Mouse (Mus musculus): Measurements from ENCODE around the gene Gpr137.
A peak's percentile ranks its signal among the peaks of the same experiment; 100 is the strongest.

Gpr137 gene

DNA sequence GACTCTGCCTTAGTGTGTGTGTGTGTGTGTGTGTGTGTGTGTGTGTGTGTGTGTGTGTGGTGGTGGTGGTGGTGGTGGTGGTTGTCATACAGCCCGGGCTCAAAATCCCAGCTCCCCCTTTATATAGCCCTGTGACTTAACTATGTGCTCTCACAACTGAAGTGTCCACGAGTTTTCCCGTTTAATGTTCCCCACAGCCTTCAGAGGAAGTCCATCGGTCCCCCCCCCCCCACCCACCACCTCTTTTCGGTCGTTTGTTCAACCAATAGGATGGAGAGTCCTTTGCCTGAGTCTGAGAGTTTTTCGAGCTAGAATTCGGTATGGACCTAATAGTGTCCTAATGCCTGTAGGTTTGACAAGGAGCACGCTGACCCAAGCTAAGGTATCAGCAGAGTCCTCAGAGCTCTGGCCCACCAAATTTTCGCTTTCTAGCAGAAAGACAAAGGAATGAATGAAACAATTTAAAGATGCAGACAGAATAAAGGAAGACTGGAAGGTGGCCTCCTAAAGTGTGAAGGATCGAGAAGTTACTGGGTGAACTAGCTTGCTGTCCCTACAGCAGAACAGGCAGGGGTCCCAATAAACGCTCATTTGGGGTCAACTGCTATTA is 31.4 kb upstream of the Gpr137 start:
- no peak for DNase-seq (ENCODE audit: low spot score)

GRCm38 (mm10) chr19:6972247-6972917 is 30.1 kb upstream of the Gpr137 start:
- no peak for DNase-seq (ENCODE audit: low spot score)

DNA sequence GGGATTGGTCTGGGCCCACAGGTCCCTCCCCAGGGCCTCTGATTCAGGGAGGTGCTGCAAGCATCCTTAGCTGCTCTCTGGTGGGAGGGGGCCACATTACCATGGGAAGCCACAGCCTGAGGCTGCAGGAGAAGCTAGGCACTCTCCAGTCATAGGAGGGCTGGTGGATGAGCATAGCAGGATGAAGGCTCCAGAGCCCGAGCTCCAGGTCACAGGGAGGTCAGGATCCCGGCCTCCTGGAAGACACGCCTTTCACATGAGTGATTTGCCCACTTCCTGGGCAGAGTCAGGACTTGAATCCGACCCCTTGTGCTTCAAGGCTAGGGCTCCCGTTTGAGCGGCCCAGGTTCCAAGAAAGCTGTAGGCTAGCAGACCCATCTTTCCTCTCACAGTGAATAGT is 29.4 kb upstream of the Gpr137 start:
- DNase-seq (ENCODE audit: low spot score): no peak

DNA sequence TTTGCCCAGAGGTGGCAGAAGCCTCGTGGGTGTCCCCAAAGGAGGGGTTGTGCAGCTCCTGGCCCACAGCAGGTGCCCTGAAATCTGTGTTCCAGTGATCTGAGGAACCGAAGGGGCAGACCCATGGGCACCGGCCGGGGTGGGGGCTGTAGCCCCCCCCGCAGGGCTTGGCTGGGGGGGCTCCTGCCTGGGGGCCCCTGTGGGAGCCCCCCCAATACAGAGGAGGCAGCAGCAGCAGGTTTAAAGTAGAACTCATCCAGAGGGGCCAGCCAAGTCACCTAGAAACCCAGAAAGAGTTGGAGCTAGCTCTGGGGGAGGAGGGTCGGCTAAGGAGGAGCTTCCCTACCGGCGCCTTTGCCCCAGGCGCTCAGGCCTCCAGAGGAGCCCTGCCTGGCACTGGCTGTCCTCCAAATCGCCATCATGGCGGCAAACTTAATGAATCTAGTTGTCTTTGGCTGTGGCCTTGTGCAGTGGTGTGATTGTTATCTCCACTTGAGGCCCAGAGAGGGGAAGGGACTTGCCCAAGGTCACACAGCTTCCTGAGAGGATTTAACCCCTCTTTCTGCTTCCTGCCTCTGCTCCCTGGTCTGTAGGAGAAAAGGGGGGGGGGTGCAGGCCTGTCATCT is 28.3 kb upstream of the Gpr137 start:
- no peak for DNase-seq (ENCODE audit: low spot score)

GRCm38 (mm10) chr19:6969665-6970381 is 27.5 kb upstream of the Gpr137 start:
- no peak for DNase-seq (ENCODE audit: low spot score)

- no peak for DNase-seq (ENCODE audit: low spot score)
Observed at GRCm38 (mm10) chr19:6969291-6969664, 27.0 kb upstream of the Gpr137 start.

DNA sequence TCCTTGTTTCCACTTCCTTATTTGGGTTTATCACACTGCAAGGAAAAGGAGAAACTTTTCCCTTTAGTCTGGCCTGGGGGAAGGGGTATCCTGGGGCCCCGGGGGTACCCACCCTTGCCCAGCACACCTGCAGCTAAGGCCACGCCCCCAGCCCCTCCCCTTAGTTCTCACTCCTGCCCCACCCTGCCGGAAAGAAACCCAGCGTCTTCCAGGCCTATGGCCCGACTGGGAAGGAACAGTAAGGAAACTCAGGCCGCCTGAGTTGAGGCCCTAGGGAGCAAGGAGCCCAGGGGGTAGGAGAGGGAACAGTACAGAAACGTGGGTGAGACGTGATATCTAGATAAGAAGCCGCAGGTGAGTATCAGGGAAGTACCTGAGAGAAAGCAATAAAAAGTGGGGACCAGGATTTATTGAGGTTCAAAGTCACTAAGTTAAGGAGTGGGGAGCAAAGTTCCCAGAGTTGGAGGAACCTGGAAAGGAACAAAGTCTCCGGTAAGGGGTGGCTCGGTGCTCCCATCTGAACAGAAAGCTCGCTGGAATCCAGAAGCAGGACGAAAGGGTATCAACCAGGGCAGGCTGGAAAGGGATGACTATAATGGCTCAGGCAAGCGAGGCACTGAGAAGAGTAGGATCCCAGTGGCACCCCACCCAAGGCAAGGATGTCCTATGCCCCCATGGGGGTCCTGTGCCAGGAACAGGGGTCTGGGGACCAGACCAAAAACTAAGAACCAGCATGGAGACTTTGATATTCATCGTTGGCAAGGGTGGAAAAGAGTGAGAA is 26.4 kb upstream of the Gpr137 start:
- no peak for DNase-seq (ENCODE audit: low spot score)

DNA sequence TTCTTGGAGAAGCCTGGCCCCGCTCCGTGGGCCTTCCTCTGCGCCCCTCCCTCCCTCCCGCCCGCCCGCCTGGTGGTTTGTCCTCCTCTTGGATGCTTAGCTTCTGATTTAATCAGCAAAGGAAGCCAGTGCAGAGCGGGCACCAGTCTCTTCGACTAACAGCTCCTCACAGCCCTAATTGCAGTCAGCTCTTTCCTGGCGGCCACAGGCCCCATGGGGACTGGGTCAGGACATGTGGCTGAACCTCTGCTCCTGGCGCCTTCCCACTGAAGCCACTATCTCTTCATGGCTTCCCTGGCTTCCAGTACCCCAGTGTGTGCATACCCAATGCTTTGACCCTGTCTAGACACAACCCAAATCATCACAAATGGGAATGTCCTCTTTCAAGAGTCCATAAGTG is 14.2 kb upstream of the Gpr137 start:
- DNase-seq (ENCODE audit: low spot score): no peak

DNA sequence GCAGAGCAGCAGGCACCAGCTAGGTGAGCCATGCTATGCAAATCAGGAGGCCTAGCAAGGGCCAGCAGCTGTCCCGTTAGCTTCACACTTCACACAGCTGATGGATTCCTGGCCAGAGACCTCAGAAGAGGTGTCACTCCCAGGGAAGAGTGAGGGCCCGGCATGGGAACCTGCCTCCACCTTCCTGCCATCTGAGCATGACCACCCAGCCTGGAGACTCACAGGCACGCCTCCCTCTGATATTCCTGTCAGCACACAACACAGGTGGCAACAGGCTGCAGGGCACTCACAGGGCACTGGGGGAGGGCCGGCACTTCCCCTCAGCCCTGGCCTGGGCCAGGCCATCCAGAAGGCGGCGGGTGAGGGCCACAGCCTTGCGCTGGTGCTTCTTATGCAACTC is 13.1 kb upstream of the Gpr137 start:
- no peak for DNase-seq (ENCODE audit: low spot score)

- DNase-seq (ENCODE audit: low spot score): no peak
Observed at GRCm38 (mm10) chr19:6954046-6954445, 11.8 kb upstream of the Gpr137 start.

- no peak for DNase-seq (ENCODE audit: low spot score)
Observed at GRCm38 (mm10) chr19:6952712-6953037, 10.4 kb upstream of the Gpr137 start.

- DNase-seq (ENCODE audit: low spot score): no peak
Observed at GRCm38 (mm10) chr19:6951994-6952711, 9.9 kb upstream of the Gpr137 start.

DNA sequence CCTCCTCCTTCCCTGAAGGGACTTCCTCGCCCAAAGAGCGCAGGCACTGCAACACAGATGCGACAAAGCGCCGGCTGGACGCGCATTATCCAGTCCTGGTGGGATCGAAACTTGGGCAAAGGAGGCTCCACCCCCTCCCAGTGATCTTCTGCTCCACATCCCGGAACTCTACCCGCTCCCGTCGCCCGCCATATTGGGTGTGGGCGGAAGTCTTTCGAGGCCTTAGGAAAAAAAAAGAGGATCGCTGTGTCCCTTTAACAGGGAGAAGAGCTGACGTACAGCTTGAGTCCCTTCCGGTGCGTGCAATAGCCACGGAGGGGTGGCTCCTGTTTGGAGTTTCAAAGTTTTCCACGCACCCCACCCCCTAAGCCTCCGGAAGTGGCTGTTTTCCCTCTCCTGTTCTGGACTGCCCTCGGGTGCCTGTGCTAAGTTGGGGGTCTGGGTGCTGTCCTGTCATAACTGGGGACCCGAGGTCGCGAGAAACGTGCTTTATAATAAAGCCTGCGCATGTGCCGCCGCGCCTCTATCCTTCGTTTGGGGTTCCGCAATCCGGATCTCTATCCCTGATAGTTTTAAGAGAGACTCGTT is 9.2 kb upstream of the Gpr137 start:
- peak; percentile 89 for DNase-seq (ENCODE audit: low spot score)

DNA sequence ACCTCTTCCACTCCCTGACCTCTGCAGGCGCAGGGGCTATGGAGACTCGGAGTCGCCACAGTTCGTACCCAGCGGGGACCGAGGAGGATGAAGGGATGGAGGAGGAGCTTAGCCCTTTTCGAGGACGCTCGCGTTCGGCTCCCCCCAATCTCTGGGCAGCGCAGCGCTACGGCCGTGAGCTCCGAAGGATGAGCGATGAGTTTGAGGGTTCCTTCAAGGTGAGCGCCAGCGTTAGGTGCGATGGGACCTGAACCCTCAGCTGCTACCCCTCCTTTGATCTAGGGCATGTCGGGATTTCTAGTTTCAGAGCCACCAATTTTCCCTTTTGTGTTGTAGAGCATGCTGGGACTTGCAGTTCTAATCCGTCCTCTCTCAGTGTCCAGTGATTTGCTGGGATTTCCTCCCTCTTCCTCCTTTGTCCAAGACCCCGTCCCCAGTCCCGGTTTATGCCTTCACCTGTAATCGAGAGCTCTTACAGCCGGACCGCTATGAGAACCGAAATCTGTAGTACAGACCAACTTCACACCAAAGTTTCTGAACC is 8.4 kb upstream of the Gpr137 start:
- DNase-seq (ENCODE audit: low spot score): no peak

GRCm38 (mm10) chr19:6949951-6950350 is 7.7 kb upstream of the Gpr137 start:
- DNase-seq (ENCODE audit: low spot score): no peak

- DNase-seq (ENCODE audit: low spot score): no peak
Observed at GRCm38 (mm10) chr19:6949532-6949931, 7.3 kb upstream of the Gpr137 start.

GRCm38 (mm10) chr19:6948186-6948585 is 5.9 kb upstream of the Gpr137 start:
- no peak for DNase-seq (ENCODE audit: low spot score)

- no peak for DNase-seq (ENCODE audit: low spot score)
Observed at GRCm38 (mm10) chr19:6947742-6948141, 5.5 kb upstream of the Gpr137 start.

DNA sequence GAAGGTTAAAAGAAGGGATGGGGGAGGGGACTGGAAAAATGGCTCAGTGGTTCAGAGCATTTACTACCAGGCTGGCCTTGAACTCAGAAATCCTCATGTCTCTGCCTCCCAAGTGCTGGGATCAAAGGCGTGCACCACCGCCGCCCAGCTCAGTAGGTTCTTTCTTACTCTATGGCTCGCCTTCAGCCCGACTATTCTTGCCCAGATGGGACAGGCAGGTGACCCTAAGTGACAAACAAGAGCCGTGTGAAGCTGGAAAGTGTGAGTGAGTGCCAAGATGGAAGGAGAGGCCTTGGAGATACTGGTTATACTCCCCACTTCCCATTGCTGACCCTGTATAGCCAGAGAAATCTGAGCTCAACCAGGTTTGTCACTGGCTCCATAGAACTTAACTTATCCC is 1.4 kb upstream of the Gpr137 start:
- no peak for DNase-seq (ENCODE audit: low spot score)

- DNase-seq (ENCODE audit: low spot score): no peak
Observed at GRCm38 (mm10) chr19:6942764-6943163, 484 bp upstream of the Gpr137 start.

Data from left cerebral cortex, adult 11 months (tissue).